Mouse (Mus musculus) spleen, postnatal 14 days (tissue): ENCODE data around the gene Fam222b.

Experiments
- DNase-seq, 2 experiments: peaks; one replicate each; pipeline ENCODE4 v3.0.0; 2021 to 2022; ENCODE audit warnings: low spot score in 2 of 2

Fam222b gene

GRCm38 (mm10) chr11:78136132-78136531 lies 41.7 kb downstream of the Fam222b start:
- no peak for DNase-seq

- DNase-seq: no peak
Measured at GRCm38 (mm10) chr11:78137584-78137983, 43.1 kb downstream of the Fam222b start.

DNA sequence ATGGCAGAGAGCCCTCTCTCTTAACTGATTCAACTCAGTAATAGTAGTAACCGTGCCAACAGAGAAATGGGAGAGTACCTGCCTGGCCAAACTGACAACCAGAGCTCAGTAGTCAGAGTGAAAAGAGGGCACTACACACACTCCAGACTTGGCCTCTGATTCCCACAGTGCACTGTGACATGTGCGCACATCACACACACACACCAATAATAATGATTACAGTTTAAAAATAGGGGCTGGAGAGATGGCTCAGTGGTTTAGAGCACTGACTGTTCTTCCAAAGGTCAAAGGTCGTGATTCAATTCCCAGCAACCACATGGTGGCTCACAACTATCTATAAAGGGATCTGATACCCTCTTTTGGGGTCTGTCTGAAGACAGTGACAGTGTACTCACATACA lies 43.6 kb downstream of the Fam222b start:
- no peak for DNase-seq

DNA sequence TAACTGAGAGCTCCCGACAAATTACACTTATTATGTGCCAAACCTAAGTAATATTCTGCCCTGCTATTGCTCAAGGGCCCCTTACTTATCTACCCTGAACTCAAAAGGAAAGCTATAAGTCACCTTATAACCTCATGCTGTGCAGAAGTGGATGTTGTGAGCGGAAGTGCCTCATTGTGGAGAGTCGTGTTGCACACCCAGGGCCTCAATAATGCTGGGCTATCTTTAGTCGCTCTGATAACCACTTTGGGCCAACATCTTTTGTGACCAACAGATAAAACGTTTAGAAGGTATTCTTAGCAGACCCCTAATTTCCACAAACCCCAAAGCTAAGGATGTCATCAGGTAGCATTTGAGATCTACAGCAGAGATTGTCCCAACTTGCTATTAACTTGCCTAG lies 46.2 kb downstream of the Fam222b start:
- no peak for DNase-seq

GRCm38 (mm10) chr11:78143520-78143919 lies 49.1 kb downstream of the Fam222b start:
- no peak for DNase-seq

GRCm38 (mm10) chr11:78146168-78146567 lies 51.7 kb downstream of the Fam222b start:
- no peak for DNase-seq

DNA sequence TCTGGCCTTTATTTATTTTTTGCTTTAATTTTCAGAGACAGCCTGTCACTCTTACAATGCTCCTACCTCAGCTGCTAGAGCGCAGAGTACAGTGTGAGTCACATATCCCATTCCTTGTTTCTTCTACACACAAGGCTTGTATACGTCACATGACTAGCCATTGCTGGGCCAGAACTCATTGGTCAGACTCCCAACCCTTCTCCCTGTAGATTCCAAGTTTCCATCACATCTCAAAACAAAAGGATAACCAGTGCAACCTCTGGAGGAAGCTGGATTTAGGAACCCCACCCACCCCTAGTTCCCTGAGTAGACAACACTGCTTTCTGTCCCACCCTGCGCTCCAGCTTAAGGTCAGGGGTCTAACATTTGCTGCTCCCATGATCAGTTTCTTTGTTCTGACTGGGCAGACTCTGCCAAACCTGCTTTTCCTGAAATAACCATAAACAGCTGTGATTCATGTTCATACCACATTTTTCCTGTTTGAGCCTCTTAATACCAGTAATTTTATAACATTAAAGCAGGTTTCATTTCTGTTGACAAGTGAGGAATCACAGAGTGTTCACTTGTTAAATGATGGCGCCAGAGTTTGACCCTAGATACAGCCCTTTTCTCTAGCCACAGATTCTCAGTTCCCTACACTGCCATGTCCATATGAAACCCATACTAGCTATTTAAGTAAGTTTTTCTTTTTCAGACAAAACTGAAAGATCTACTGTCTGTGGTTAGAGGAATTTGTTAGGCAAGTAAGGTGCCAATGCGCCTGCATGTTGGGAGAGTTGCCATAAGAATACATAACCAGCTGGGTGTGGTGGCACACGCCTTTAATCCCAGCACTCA lies 52.5 kb downstream of the Fam222b start:
- no peak for DNase-seq

- peak in 1 of 2 experiments; percentile 29 for DNase-seq
Measured at GRCm38 (mm10) chr11:78151161-78151560, 56.7 kb downstream of the Fam222b start.

GRCm38 (mm10) chr11:78152299-78153231 lies 58.1 kb downstream of the Fam222b start:
- DNase-seq: no peak

GRCm38 (mm10) chr11:78153778-78154177 lies 59.3 kb downstream of the Fam222b start:
- DNase-seq: no peak

GRCm38 (mm10) chr11:78155674-78156073 lies 61.2 kb downstream of the Fam222b start:
- no peak for DNase-seq

- DNase-seq: no peak
Measured at GRCm38 (mm10) chr11:78156156-78156699, 61.8 kb downstream of the Fam222b start.

- DNase-seq: peak; percentile 59 to 79
Measured at GRCm38 (mm10) chr11:78159096-78159495, 64.6 kb downstream of the Fam222b start.

DNA sequence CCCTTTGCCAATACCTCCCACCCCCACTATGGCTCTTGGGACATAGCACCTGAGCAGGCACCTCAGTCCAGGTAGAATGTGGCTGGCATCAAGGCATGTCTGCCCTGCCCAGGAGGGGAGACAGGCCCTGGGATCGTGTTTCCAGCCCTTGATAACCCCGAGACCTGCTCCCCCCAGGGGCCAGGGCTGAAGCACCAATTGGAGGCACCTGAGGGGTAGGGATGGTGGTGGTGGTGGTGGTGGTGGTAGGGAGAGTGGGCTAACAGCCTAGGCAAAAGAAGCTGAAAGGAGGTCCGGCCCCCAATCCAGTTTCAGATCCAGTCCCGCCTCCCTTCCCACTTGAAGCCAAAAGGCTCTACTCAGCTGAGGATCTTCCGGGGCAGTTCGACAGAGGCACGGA lies 65.1 kb downstream of the Fam222b start:
- no peak for DNase-seq

DNA sequence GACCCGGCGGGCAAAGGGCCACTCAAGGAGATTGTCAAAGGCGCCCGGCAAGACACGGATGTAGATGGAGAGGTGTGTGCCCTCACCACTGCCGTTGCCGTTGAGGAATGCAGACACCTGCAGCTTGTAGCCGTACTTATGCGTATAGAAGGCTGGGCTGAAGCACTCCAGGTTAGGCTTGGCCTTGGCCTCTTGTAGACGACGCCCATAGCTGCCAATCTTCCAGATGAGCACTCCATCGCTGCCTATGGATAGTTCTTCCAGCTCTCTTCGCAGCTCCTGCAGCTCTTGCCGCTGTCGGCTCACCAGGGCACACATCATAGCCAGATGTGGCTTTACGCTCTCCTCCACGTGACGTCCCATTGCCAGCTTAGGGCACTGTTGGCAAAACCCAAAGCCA lies 65.7 kb downstream of the Fam222b start:
- no peak for DNase-seq

- no peak for DNase-seq
Measured at GRCm38 (mm10) chr11:78160675-78161074, 66.2 kb downstream of the Fam222b start.

GRCm38 (mm10) chr11:78161169-78161568 lies 66.7 kb downstream of the Fam222b start:
- DNase-seq: no peak

GRCm38 (mm10) chr11:78161968-78162367 lies 67.5 kb downstream of the Fam222b start:
- no peak for DNase-seq

DNA sequence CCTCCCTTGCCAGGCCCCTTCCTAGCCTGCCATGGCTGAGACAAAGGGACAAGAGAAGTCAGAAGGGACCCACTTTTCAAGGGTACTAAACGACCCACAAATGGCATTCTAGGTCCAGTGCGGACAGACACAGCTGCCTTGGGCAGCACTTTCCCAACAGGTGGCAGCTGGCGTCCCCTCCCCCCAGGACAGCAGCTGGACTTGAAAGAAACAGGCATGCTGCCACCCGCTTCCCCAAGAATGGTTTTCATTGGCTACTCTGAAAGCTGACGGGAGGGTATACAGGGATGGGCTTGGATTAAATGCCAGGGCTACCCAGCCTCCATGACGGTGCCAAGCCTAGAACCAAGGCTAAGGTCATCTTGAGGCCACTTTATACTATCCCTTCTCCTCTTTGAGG lies 68.0 kb downstream of the Fam222b start:
- no peak for DNase-seq

- no peak for DNase-seq
Measured at GRCm38 (mm10) chr11:78163045-78163444, 68.6 kb downstream of the Fam222b start.

DNA sequence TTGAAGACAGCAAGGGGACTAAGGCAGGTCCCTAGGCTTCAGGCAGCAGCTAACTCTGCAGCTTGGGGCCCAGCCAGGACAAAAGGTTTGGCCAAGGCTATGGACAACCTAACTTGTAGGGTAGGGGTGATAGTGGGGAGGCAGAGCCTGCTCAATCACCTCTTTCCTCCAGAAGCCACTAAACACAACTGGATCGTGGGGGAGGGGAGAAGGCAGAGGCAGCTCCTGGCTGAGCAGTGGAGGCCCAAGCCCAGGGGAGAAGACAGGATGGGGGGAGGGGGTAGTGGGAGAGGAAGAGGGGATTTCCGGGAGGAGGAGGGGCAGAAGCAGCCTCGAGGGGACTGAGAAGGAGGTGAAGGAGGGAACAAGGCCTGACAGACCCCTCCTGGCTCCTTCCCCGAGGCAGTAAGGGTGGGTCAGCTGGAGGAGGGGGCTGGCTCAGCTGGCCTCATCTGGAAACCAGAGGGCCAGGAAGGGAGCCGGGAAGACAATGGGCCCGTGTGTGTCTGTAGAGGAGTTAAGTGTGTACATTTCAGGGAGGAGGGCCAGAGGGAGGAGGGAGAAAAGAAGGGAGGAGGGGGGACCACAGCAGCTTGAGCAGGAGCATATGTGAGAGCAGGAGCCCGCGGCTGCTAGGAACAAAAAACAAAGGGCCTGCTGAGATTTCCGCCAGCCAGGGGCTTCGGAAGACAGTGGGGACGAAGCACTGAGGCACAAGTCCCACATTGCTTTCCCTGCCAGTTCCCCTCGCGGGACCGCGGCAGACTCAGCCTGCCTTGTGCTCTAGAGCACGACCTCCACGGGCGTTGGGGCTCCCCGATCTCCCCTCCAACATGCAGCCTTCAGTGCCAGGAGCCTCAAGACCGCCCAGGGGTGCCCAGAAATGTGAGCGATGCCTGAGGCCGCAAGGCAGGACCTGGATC lies 69.5 kb downstream of the Fam222b start:
- DNase-seq: peak in 1 of 2 experiments; percentile 21
